Mouse (Mus musculus): ENCODE data around the gene Gm12830. TPM values are rescaled to one million over a fixed set of nuclear protein-coding genes. Genes with fewer than 3 reads are reported as not detected.

Gene Gm12830
- total RNA-seq (2023): not detected

GRCm38 (mm10) chr4:114821567-114822192 is at the start of gene Gm12830:
Gene Gm12830, plus strand, starts transcription at chr4:114821722.

Other genes starting within 250 kb of the Gm12830 start
- 1.3 TPM for gene Foxd2, start 87.2 kb downstream of the Gm12830 start, total RNA-seq (2023)
- gene Foxe3, start 104.3 kb downstream of the Gm12830 start, total RNA-seq (2023): not detected
- 50.9 TPM for gene Cmpk1, start 165.5 kb downstream of the Gm12830 start, total RNA-seq (2023)
- gene Stil, start 178.4 kb downstream of the Gm12830 start, total RNA-seq (2023): 1.9 TPM
- gene Tal1, start 234.7 kb downstream of the Gm12830 start, total RNA-seq (2023): 1.1 TPM

Data from CD4-positive naive resting alpha-beta T cell, adult 76 days (primary cell).